Mouse (Mus musculus) retina, adult 2 months (tissue): ENCODE measurements around the gene Cmtm4.

ENCODE experiments used
- DNase-seq: peaks from one replicate; pipeline ENCODE4 v3.0.0-alpha.2; 2012; ENCODE audit warnings: low read depth, low spot score

Cmtm4 gene

GRCm38 (mm10) chr8:104374864-104375846, 20.5 kb downstream of the Cmtm4 start:
- DNase-seq, result no peak

- no peak for DNase-seq
Observed at GRCm38 (mm10) chr8:104374269-104374668, 21.3 kb downstream of the Cmtm4 start.

- no peak for DNase-seq
Observed at GRCm38 (mm10) chr8:104373779-104374178, 21.8 kb downstream of the Cmtm4 start.

- no peak for DNase-seq
Observed at GRCm38 (mm10) chr8:104371121-104371520, 24.5 kb downstream of the Cmtm4 start.

GRCm38 (mm10) chr8:104370071-104370470, 25.5 kb downstream of the Cmtm4 start:
- no peak for DNase-seq

GRCm38 (mm10) chr8:104369591-104369990, 26.0 kb downstream of the Cmtm4 start:
- DNase-seq, result no peak

GRCm38 (mm10) chr8:104367398-104367797, 28.2 kb downstream of the Cmtm4 start:
- DNase-seq, result no peak

- DNase-seq, result no peak
Observed at GRCm38 (mm10) chr8:104365695-104366094, 29.9 kb downstream of the Cmtm4 start.

GRCm38 (mm10) chr8:104359778-104360456, 35.7 kb downstream of the Cmtm4 start:
- no peak for DNase-seq

GRCm38 (mm10) chr8:104358637-104359036, 37.0 kb downstream of the Cmtm4 start:
- no peak for DNase-seq

GRCm38 (mm10) chr8:104354504-104354903, 41.1 kb downstream of the Cmtm4 start:
- no peak for DNase-seq

GRCm38 (mm10) chr8:104353186-104353585, 42.4 kb downstream of the Cmtm4 start:
- DNase-seq, result no peak

- DNase-seq, result no peak
Observed at GRCm38 (mm10) chr8:104350047-104350446, 45.6 kb downstream of the Cmtm4 start.

GRCm38 (mm10) chr8:104348971-104349370, 46.6 kb downstream of the Cmtm4 start:
- no peak for DNase-seq

- no peak for DNase-seq
Observed at GRCm38 (mm10) chr8:104346706-104347105, 48.9 kb downstream of the Cmtm4 start.

GRCm38 (mm10) chr8:104344622-104345021, 51.0 kb downstream of the Cmtm4 start:
- DNase-seq, result no peak

- peak; percentile 71 for DNase-seq
Observed at GRCm38 (mm10) chr8:104343957-104344356, 51.6 kb downstream of the Cmtm4 start.

GRCm38 (mm10) chr8:104342426-104342825, 53.2 kb downstream of the Cmtm4 start:
- DNase-seq, result no peak

- DNase-seq, result no peak
Observed at GRCm38 (mm10) chr8:104341678-104342077, 53.9 kb downstream of the Cmtm4 start.

- DNase-seq, result no peak
Observed at GRCm38 (mm10) chr8:104341106-104341561, 54.5 kb downstream of the Cmtm4 start.

GRCm38 (mm10) chr8:104340233-104341105, 55.1 kb downstream of the Cmtm4 start:
- DNase-seq, result no peak

- no peak for DNase-seq
Observed at GRCm38 (mm10) chr8:104339983-104340232, 55.7 kb downstream of the Cmtm4 start.
